Mouse (Mus musculus) midbrain, postnatal 0 days (tissue): Measurements from ENCODE around the gene Tulp2. TPM values are rescaled to one million over a fixed set of nuclear protein-coding genes. Genes with fewer than 3 reads are reported as not detected.

Experiments
- ATAC-seq: fragments of 200-750 bp; cut with Nextera tagmentation; 2 replicates; pipeline ENCODE4 v1.8.0; 2017; ENCODE audit warnings: moderate number of reproducible peaks, mild to moderate bottlenecking, moderate TSS enrichment, moderate library complexity; ENCODE audit not compliant: low FRiP score
- DNase-seq: peaks from one replicate; pipeline ENCODE4 v3.0.0-alpha.2; 2015; ENCODE audit warnings: low spot score
- H3K27ac ChIP-seq: fragments of 300-500 bp; sonication (generic); 2 replicates; pipeline ENCODE4 v1.5.1; 2014; ENCODE audit warnings: low read depth, mild to moderate bottlenecking, low read length, mixed read lengths
- H3K27me3 ChIP-seq: fragments of 300-500 bp; sonication (generic); 2 replicates; pipeline ENCODE4 v1.6.1; 2014; ENCODE audit warnings: low read length, control low read depth, mixed read lengths; ENCODE audit not compliant: insufficient read depth
- H3K36me3 ChIP-seq: fragments of 300-500 bp; sonication (generic); 2 replicates; pipeline ENCODE4 v1.6.1; 2014; ENCODE audit warnings: low read length, control low read depth, mixed read lengths; ENCODE audit not compliant: insufficient read depth
- H3K4me1 ChIP-seq: fragments of 300-500 bp; sonication (generic); 2 replicates; pipeline ENCODE4 v1.6.1; 2014; ENCODE audit warnings: mild to moderate bottlenecking, control low read depth, antibody characterized with exemption, low read length, mixed read lengths; ENCODE audit not compliant: insufficient read depth
- H3K4me2 ChIP-seq: fragments of 300-500 bp; sonication (generic); 2 replicates; pipeline ENCODE4 v1.6.1; 2014; ENCODE audit warnings: low read depth, mild to moderate bottlenecking, low read length, mixed read lengths; ENCODE audit not compliant: poor library complexity, severe bottlenecking
- H3K4me3 ChIP-seq: fragments of 300-500 bp; sonication (generic); 2 replicates; pipeline ENCODE4 v1.5.1; 2014; ENCODE audit warnings: low read depth, mild to moderate bottlenecking, low read length, moderate library complexity
- H3K9ac ChIP-seq: fragments of 300-500 bp; sonication (generic); replicated peaks from 2 replicates; pipeline ENCODE4 v1.6.1; 2014; ENCODE audit warnings: mild to moderate bottlenecking, low read length, moderate library complexity, mixed read lengths; ENCODE audit not compliant: poor library complexity, severe bottlenecking
- H3K9me3 ChIP-seq: fragments of 300-500 bp; sonication (generic); 2 replicates; pipeline ENCODE4 v1.6.1; 2016; ENCODE audit warnings: low read length, control low read depth
- CTCF ChIP-seq: IDR thresholded peaks from 2 replicates; pipeline ENCODE4 v1.5.1; 2016; ENCODE audit warnings: antibody characterized with exemption, mild to moderate bottlenecking
- WGBS: fragments of 180-500 bp; shearing (Covaris S2); extraction: QIAGEN DNeasy Blood & Tissue Kit; methylation state at CpG from one replicate; pipeline ENCODE4 v1.1.7; 2014; 5-methylcytosine and 5-hydroxymethylcytosine counted together
- polyA plus RNA-seq: library from polyadenylated mRNA; unstranded; fragments of >200 nt; fragmentation: Nextera tagmentation; extraction: Ambion mirVana; gene quantifications from 2 replicates; pipeline ENCODE4 v1.2.1, GENCODE M21; 2015
- total RNA-seq: library from RNA; depleted of rRNA; stranded (reverse); fragments of >200 nt; gene quantifications from 2 replicates; pipeline ENCODE4 v1.2.3, GENCODE M21; 2014

Tulp2 gene
- total and polyA plus RNA-seq, 2 experiments from 2014 or later, result 0.67 TPM; not detected in 1

- DNase-seq (no peak), ATAC-seq (no peak)
- H3K4me1 ChIP-seq, result no peaks in the 10 kb centered on the region
- no peak for TF ChIP-seq CTCF
- 96% methylated on average over 1 of the region's 1 CpGs for WGBS
- no peak overlapping the region for H3K9ac ChIP-seq
- H3K4me3 ChIP-seq, result no peak overlapping the region
- no peaks in the 10 kb centered on the region for H3K27me3 ChIP-seq
- H3K9me3 ChIP-seq, result no peaks in the 10 kb centered on the region
- peaks cover 20% of the 10 kb centered on the region for H3K36me3 ChIP-seq
- no peak overlapping the region for H3K27ac ChIP-seq
- no peak overlapping the region for H3K4me2 ChIP-seq
Observed at GRCm38 (mm10) chr7:45449974-45450373, 31.7 kb upstream of the Tulp2 start.

- Histone ChIP-seq H3K4me2 (no peak overlapping the region), H3K4me3 (no peak overlapping the region)
Observed at GRCm38 (mm10) chr7:45451344-45451982, 30.2 kb upstream of the Tulp2 start.

DNA sequence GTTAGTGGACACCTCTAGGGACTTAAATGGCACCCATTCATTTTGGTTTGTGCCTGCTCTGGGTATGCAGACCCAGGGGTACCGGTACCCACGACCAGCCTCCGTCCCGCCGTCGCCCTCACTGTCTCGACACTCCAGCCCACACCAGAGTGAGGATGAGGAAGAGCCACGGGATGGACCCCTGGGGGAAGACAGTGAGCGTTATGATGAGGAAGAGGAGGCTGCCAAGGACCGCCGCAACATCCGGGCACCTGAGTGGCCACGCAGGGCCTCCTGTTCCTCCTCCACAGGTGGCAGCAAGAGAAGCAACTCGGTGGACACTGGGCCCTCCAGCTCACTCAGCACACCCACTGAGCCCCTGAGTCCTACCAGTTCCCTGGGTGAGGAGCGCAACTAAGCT, 26.7 kb upstream of the Tulp2 start:
- no peaks in the 10 kb centered on the region for H3K9me3 ChIP-seq
- H3K36me3 ChIP-seq, result peaks cover 27% of the 10 kb centered on the region
- no peak overlapping the region for H3K27ac ChIP-seq
- no peak overlapping the region for H3K9ac ChIP-seq
- H3K27me3 ChIP-seq, result no peaks in the 10 kb centered on the region
- no peak overlapping the region for H3K4me3 ChIP-seq
- DNase-seq, result no peak
- no peak for ATAC-seq
- 88% methylated on average over 15 of the region's 15 CpGs for WGBS
- peaks cover 10% of the 10 kb centered on the region for H3K4me1 ChIP-seq
- H3K4me2 ChIP-seq, result no peak overlapping the region
- TF ChIP-seq CTCF, result no peak

More at GRCm38 (mm10) chr7:45451344-45451982, 30.2 kb upstream of the Tulp2 start:
- peak; percentile 45; the same call in 1 of the 2 replicates for ATAC-seq
- Histone ChIP-seq H3K27me3 (no peaks in the 10 kb centered on the region), H3K27ac (no peak overlapping the region; the same call in 1 of the 2 replicates), H3K4me1 (no peaks in the 10 kb centered on the region; the same call in 1 of the 2 replicates), H3K36me3 (peaks cover 31% of the 10 kb centered on the region), H3K9ac (no peak overlapping the region), H3K9me3 (no peaks in the 10 kb centered on the region)
- WGBS, result 49% methylated on average over 23 of the region's 23 CpGs
- peak; percentile 85 for DNase-seq
- peak; percentile 84 for TF ChIP-seq CTCF

- Histone ChIP-seq H3K27ac (no peak overlapping the region), H3K36me3 (peaks cover 27% of the 10 kb centered on the region), H3K4me3 (no peak overlapping the region), H3K27me3 (no peaks in the 10 kb centered on the region), H3K4me2 (no peak overlapping the region; the same call in 1 of the 2 replicates), H3K4me1 (peaks cover 10% of the 10 kb centered on the region), H3K9me3 (no peaks in the 10 kb centered on the region), H3K9ac (no peak overlapping the region)
- WGBS, result 83% methylated on average over 13 of the region's 13 CpGs
- no peak for TF ChIP-seq CTCF
- DNase-seq (no peak), ATAC-seq (no peak)
Observed at GRCm38 (mm10) chr7:45455932-45456696, 25.6 kb upstream of the Tulp2 start.

GRCm38 (mm10) chr7:45456721-45457203, 24.9 kb upstream of the Tulp2 start:
- Histone ChIP-seq H3K4me2 (peak overlapping the region; percentile 74; the same call in 1 of the 2 replicates), H3K4me1 (peaks cover 10% of the 10 kb centered on the region), H3K27ac (peak overlapping the region; percentile 47; the same call in 1 of the 2 replicates), H3K9ac (0 out of 2 replicates have a peak overlapping the region, but pooled peaks have one; percentile 33), H3K27me3 (no peaks in the 10 kb centered on the region), H3K36me3 (peaks cover 30% of the 10 kb centered on the region), H3K4me3 (no peak overlapping the region), H3K9me3 (no peaks in the 10 kb centered on the region)
- ATAC-seq (no peak), DNase-seq (no peak)
- 53% methylated on average over 9 of the region's 9 CpGs for WGBS
- no peak for TF ChIP-seq CTCF
